Mouse (Mus musculus) adrenal gland, adult 2 months (tissue): ENCODE results near the gene Smad3. TPM values are rescaled to one million over a fixed set of nuclear protein-coding genes. Genes with fewer than 3 reads are reported as not detected.
A peak's percentile ranks its signal among the peaks of the same experiment; 100 is the strongest.

ENCODE experiments used
- DNase-seq: peaks from one replicate; pipeline ENCODE4 v3.0.0; 2021
- polyA plus RNA-seq: library from polyadenylated mRNA; depleted of rRNA; stranded (reverse); fragments of >200 nt; gene quantifications from 2 replicates; pipeline ENCODE4 v1.2.3, GENCODE M21; 2012
- total RNA-seq, 2 experiments: library from RNA; stranded (reverse); gene quantifications; 2 replicates each; pipeline ENCODE4 v1.2.3; 2021

Smad3 gene
- total and polyA plus RNA-seq, 3 experiments: 30.4 to 41.9 (median 33.7) TPM

DNA sequence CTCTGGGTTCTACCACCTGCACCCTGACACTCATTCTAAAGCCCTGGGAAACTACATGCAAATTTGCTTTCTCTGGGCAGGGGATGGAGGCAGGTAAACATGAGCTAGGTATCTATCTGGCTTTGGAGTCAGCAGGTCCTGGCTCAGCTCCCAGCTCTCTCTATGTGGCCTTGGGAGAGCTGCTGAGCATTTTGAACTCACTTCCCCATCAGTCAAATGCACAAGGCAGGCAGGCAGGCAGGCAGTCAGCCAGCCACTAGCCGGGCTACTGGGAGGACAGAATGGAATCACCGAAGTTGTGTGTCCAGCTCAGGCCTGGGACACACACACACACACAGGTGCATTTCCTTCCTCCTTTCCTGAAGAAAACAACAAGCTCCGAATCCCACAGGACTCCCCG lies 58.6 kb downstream of the Smad3 start:
- DNase-seq: peak; percentile 83

DNA sequence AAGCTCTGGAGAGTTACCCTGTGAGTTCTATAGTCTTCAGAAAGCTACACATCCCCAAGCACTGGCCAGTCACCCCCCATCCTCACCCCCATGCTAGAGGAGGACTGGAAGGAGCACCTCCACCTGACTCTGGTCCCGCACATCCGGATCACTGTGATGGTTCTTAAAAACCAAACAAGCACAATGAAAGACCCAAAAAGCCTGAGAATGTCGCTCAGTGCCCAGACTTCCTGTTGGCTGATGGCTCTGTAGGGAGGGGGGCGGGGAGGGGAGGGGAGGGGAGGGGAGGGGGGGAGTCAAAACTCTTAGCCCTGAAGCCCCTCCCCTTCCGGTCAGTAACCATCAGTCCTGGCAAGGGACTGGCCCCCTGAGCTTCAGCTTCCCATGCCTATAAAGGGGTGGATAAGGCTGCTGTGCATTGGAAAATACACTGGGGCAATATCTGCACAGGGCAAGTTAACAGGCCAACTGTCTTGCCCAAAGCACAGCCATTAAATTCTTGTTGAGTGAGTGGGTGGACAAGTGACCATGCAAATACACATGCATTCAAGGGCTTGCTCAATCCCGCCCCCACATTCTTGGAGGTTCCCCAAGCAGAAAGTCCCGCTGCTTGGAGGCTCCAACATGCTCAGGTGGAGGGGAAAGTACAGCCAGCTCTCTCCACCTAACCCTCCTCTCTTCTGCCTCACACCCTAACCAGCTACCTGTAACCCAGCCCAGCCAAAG lies 59.3 kb downstream of the Smad3 start:
- no peak for DNase-seq

DNA sequence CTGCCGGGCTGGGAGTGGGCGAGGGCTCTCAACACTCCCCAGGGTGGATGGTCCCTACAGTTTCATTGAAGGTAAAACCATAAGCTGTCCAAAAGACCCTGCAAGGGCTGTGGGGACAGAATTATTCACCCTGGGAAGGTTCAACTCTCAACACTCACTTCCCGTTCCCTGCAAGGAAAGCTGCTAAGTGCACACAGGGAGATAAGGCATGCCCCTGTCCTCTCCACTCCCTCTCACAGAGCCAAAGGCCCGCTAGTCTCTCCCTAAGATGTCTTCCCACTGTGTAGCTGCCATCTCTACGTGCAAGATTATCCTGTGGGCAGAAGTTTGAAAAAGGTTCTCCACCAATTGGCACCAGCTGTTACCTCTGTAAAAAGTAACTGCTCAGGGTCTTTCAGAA lies 60.2 kb downstream of the Smad3 start:
- no peak for DNase-seq

DNA sequence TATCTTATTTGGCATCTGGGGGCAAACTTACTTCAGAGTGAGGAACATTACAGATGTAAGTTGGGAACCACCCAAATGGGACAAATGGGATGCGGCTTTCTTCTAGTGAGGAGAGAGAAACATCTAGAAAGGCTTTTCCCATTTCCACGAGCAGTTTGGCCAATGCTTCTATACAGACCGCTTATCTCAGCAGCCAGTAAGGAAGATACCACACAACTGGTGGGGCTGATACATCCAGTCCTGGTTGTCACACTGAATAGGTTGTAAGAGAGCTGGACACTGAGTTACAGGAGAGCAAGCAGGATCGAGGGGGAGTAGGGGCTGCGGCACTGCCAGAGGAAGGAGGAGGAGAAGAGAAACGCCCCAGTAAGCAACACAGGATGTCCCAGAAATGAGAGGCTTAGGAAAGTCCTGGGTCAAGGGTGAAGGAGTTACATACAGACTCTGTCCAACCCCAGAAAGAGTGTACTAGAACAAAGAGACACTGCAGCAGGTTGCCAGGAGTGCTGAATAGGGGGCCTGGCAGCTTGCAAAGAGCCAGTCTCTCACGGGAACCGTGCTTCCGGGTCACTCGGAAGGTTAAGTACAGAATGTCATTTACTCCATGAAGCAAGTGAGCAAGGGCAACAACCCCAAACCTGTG lies 61.2 kb downstream of the Smad3 start:
- DNase-seq: no peak

DNA sequence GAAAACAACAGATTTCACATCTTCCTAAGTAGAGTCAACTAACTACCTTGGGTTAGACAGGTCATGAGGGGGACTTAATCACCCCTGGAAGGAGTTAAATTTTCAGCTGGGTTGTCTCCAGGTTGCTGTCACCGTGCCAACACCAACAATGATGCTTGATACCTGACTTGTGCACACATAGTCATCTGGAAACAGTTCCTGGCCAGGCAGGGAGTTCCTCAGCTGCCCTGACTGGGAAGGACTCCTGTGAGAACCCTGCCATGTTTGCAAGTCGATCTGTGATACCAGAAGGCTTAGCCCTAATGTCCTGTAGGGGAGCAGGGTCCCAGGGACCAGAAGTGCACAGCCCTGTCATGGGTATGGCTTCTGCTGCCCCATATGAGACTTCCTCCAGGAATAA lies 65.8 kb downstream of the Smad3 start:
- DNase-seq: no peak

DNA sequence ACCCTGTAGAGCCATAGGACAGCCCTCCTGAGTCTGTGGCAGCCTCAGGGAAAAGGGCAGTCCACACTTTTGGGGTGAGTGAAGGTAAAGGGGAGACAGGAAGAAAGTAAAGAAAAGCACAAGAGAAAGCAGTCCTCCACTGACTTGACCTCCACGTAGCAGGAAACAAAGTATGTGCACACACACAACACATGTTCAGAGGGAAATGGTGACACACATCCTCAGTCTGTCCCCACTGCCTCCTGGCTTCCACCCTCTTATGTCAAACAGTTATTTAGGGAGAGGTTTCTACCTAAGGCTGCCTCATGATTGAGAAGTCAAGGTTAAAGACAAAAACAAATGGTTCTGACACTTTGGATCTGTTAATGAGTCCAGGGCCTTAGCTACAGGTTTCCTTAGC lies 67.3 kb downstream of the Smad3 start:
- DNase-seq: no peak

DNA sequence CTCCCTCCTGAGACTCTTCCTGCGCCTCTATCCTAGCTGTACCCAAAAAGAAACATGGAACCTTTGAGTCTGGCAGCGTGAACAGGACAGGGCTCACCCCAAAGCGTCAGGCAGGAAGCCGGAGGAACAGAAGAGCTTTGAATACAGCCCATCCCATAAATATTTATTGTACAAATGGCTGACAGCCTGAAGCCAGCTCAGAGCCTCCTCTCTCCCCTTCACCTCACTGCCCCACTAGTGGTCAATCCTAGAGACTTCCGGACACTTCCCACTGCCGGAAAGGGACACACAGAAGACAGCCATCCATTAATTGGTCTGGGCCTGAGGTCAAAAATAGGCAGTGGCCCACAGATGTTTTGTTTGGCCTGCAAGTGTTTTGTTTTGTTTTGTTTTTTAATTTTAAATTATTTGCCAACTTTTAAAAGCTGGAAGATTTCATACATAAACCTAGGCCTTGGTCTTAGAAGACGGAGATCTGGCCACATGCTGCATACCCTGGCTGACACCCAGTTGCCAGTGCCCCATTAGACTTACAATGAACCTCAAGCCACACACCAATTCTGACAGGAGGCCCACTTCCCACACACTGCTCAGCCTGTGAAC lies 70.3 kb downstream of the Smad3 start:
- no peak for DNase-seq

DNA sequence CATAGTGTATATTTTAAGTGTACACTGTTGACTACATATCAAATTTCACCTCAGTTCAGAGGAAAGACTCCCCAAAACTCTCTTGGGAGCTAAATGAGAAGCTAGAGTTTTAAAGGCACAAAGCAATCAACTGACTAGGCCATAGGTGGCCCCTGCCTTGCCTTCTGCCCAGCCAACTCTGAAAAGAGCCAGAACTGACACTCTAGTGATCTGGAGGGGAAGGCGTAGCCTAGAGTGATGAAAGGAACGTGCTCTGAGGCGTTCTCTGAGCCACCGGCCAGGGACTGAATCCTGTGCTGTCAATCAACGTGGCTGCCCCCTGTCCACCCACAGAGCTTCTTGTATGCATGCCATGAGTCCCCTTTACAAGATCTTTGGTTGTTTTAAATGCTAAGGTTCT lies 72.4 kb downstream of the Smad3 start:
- DNase-seq: no peak

DNA sequence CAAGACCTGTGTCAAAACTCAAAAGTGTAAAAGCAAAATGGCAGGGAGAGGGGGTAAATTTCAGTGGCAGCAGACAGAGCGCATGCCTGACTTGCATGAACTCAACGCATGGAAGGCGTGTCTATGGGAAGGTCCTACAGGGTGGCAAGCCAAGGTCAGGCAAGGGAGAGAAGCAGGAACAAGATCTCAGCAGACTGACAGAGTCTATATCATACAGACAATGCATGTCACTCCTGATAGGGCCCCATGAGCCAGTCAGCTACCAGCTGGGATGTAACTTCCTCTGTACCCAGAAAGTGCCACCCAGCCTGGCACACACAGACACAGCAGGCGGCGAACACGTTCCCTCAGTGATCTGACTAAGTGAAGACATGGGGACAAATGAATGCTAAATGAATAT lies 73.5 kb downstream of the Smad3 start:
- DNase-seq: no peak

DNA sequence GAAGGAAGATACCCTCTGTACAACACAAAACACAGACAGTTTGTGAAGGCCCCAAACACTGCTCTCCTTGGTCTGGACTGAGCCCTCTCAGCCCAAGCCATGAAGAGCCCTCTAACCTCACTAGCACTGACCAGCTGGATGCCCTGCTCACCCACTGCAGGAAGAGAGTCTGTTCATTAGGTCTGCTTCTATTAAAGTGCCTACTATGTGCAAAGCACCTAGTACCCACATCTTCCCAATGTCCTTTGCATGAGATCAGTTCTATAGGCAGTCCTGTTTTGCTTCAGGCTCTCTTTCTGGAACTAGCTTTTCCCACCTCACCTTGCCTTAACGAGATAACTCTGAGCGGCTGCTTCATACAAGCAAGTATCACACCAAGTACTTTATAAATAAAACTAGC lies 74.9 kb downstream of the Smad3 start:
- no peak for DNase-seq

DNA sequence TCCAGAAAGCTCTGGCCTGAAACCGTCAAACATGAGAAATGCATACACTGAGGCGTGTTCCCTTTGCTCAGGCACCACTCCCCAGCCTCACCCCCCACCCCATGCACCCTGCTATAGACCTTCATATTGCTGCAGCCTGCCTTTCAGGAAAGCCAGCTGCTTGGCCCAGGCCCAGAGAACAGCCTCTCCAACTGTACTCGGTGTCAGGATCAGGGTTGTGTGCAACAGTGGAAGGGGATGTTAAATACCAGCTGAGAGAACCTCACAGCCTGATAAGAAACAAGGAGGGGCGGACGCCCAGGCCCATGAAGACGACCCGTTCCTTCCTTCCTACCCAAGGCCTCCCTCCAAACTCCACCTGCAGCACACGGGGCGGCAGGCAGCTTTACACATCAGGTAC lies 75.5 kb downstream of the Smad3 start:
- no peak for DNase-seq

DNA sequence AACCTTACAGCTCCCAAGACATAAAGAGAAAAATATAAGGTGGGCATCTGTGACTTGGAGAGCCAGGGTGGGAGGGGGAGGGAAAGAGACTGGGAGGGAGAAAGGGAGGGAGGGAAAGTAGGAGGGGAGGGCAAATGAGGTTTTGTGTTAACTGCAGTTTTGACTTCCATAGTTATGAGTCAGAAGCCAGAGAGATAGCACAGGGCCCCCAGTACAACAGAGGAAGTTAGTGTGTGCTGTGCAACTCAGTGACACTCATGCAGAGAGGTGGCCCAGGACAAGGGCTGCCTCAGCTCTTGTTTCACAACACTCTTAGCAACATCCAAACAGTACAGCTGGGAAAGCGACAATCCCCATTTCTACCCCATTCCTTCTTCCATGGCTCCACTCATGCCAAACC lies 79.7 kb downstream of the Smad3 start:
- DNase-seq: peak; percentile 54

DNA sequence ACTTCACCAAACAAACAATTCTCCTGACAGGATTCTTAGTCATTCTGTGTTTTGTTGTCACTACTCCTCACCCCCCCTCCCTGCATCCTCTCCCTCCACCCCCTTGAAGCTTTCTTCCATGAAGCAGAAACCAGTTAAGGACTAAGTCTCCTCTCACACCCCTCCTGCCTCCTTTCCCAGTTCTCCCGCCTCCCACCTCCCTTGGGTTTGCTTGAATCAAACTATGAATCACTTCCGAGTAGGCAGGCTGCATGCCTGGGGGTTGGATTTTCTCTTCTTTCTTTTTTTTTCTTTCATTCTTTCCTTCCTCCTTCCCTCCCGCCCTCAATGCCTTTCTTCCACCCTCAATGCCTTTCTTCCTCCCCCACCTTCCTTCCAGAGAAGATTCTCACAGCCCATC lies 80.2 kb downstream of the Smad3 start:
- DNase-seq: peak; percentile 48

DNA sequence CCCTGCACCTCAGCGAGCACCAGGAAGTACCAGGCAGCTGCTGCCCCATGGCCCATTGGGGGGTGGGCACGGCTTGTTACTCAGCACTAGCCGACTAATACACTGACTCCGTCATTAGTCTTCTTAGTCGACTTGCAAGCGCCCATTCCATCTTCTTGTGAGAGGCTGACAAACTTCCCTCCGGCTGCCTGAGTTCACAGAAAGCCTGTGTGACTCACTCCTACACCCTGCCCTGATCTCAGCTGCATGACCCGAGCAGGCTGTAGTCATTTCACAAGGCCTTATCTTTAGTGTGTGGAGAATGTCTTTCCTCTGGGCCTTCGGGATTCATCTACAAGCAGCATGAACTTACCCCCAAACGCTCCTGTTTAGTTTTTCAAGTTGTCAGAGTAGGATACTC lies 83.2 kb downstream of the Smad3 start:
- DNase-seq: peak; percentile 82

DNA sequence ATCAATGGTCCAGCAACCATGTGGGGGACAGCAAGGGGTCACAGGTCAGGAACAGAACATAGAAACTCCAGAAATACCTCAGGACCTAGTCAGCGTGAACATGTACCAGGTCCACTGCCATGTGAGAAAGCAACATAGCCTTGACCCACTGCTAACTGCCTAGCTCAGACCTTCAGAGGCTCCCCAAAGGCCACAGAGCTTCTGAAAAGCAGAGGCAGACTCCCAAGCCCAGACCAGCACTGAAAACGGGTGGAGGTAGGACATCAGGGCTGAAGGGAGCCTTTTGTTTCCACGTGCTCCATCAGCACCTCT lies 84.3 kb downstream of the Smad3 start:
- DNase-seq: peak; percentile 68

DNA sequence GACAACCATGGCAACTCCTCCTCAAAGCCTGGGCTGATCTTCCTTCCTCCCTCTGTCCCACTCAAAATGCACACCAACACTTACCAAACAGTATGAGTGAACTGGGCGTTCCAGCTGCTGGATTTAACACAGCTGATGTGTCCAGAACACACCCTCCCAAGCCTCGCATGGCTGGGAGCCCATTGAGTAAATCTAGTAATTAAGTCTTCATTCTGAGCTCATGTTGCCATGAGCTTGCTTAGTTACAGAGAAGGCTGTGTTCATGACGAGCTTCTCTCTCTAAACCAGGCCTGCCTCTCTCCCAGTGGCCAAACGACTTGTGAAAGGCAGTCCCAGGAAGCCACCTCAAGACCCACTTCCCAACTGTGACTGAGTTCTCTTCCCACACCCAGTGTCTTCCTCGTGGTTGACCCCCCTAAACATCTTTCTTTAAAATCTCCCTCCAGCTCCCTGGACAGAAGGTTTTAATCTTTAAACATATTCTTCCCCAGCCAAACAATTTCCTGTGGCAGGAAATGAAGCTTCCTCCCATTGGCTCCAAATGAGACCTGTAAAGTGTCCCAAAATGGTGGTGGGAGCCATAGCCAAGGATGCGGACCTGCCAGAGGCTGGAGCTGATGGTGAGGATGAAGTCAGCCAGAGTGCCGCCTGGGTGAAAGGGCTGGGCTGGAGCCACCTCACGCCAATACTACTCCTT lies 84.8 kb downstream of the Smad3 start:
- DNase-seq: no peak

DNA sequence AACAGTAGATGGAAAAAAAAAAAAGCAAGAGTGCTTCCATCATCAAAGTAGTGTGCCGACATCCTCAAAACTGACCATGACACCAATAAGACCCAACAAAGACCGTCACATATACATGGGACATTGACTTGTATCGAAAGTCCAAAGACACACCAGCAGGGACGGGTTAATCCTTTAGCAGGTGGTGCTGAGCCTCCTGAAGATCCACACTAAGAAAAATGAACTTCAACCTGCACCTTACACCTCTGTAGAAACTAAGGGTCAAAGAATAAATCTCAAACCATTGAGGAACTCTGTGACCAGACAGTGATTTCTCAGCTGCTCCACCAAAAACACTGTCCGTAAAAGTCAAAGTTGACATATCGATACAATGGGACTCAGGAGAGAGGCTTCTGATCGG lies 88.0 kb downstream of the Smad3 start:
- no peak for DNase-seq

DNA sequence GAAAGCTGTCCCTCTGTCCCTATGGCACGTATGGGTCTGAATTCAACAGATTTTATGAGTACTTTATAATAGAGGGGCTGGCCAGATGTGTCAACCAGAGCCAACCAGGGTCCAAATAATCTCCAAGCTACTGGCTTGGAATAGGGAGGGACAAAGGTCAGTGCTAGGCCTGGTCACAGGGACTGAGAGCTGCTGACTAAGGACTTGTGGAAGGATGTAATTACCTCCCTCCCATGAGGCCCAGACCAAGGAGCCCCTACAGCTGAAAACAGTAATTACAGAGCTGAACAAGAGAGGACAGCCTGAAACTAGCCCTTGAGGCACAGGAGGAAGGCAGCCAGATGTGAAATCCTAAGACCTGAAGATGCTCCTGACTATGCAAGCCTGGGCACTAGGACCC lies 89.2 kb downstream of the Smad3 start:
- no peak for DNase-seq

DNA sequence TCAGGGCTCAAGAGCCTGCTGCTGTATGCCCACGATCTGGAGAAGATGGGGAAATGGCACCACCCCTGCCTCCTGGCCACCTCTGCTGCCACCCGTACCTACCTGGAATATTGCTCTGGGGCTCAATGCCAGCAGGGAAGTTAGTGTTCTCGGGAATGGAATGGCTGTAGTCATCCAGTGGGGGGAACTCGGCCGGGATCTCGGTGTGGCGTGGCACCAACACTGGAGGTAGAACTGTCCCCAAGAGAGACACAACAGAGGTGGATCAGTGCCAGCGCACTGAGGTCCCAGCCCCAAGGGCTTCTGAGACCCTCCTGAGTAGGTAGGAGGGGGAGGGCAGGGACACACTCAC lies 90.4 kb downstream of the Smad3 start:
- no peak for DNase-seq

DNA sequence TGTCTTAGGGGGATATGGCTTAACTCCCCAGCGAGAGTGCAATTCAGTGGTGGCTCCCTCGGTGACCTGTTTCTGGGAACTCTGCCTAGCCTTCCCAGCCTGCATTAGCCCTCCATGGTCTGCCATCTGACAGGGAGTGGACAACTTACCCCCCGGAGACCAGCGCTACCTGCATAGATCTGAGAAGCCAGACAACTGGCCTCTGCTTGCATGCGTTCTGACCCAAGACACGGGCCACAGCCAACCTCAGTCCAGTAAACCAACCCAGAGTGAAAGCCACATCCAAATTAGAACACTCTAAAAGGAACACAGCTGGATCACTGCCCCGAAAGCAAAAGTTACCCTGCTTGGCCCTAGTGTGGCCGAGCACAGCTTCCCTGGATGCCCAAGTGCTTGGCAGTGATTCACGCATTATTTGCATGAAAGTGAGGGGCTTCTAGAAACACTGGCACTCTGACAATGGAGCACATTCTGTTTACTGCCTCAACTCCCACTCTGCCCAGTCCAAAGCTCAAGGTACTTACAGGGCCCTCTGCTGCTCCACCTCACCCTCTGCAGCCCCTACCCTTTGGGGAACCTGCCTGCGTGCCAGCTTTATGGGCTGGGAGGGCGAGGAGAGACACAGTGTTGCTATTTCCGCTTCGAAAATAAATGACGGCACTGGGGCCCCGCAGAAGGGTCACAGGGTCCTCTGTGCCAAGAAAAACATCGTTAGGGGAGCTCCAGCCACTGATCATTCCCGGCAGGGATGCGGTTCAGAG lies 91.0 kb downstream of the Smad3 start:
- DNase-seq: peak; percentile 64

DNA sequence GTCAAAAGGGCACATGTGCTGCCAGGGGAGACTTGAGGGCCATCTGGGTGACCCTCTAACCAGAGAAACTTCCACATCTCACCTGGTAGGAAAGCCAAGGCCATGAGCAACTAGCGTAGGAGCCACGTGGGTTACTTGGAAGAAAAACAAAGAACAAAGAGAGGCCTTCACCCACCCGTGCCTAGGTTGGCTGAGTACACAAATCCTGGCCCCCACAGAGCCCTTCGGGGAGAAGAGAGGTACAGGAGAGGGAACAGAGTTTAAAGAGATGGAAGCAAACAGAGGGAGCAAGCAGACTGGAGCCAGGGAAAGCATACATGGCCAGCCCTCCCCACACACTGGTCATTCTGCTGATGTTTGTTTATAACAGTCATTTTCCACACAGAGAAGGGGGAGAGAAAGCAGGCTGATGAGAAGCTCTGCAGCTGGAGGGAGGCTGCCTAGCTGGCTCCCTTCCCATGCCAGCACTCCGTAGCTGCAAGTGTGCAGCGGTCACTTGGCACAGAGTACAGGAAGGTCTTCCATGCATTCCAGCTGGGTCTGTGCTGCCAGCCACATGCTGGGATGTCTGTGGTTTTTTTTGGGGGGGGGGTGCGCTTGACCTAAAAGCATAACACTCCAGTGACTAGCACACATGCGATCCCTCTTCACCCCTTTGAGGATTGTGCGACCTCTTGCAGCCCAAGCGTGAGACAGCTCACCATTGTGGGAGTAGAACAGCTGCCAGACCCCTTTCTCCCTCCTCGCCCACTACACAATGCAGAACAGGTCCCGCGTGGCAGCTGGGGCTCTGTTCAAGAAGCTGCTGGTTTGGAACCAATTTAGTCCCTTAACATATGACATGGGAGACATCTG lies 92.8 kb downstream of the Smad3 start:
- DNase-seq: peak; percentile 70

DNA sequence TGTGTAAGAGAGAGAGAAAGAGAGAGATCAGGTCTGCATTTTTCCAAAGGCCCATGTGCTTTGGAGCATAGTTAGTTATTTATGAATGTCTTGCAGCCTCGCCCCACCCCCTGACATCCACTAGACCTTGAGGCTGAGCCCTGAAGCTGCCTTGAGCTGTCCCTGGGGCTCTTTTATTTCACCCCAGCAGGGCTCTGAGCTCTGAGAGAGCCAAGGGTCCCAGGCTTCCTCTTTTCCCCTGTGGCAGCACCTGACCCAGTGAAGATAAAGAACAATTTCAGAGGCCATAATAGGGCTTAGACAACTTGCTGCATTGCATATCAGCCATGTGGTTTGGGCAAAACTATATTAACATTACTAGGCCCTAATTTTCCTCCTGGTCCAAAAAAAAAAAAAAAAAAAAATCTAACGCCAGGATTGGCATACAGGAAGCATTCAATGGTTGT lies 93.5 kb downstream of the Smad3 start:
- peak; percentile 83 for DNase-seq
